Mouse (Mus musculus) thymus, postnatal 36 days (tissue): ENCODE data around the gene Gabrb1.
A peak's percentile ranks its signal among the peaks of the same experiment; 100 is the strongest.

Experiments used
- DNase-seq, 2 experiments: peaks; one replicate each; pipeline ENCODE4 v3.0.0; 2022; ENCODE audit warnings: mixed read lengths in 2 of 2

The Gabrb1 gene

DNA sequence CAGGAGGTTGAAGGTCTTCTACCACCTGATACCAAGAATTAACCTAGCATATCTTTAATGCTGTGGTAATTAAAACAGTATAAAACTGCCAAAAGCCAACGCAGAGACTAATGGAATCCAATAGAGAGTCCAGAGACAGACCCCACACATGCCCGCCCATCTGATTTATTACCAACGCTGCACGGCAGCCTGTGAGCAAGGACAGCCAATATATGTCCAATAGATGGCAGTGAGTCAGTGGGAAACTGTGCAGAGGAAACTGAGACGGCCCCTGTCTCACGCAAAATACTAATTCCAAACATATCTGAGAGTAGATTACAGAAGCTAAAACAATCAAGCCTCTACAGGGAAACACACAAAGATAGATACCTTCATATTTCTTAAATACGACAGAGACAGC is 506.5 kb downstream of the Gabrb1 start:
- DNase-seq = no peak

DNA sequence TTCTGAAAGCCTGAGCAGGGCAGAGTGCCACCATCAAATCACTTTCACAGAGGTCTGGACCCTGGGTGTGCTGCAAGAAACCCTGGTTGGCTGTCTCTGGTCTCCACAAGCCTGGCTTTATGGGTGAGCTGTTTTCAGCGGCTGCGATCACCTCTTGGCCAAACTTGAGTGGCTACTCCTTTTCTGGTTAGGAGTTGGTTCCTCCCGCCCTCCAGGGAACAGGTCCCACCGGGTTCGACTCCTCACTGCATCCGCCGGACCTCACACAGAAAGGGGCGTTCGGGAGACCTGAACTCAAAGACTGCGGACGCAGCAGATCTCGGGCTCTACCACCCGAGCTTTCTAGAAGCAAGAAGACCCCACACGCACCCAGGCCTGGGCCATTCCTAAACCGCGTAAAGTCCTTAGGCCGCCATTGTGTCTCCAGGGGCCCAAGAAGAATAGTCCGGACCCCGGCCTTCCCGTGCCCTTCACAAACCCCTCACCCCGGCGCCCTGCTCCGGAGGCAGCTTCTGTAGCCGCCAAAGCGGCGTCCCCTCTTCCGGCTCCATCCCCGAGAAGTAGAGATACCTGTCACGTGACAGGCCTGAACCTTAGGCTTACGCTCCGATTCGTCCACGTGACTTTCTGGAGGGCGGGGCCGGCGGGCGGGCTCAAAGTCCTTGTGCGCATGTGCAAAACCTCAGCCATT is 509.8 kb downstream of the Gabrb1 start, which contains the start of gene Commd8:
Gene Commd8 (minus strand): TSS at position 596 of the 691 bp plus-strand sequence.
- DNase-seq = peak; percentile 97

DNA sequence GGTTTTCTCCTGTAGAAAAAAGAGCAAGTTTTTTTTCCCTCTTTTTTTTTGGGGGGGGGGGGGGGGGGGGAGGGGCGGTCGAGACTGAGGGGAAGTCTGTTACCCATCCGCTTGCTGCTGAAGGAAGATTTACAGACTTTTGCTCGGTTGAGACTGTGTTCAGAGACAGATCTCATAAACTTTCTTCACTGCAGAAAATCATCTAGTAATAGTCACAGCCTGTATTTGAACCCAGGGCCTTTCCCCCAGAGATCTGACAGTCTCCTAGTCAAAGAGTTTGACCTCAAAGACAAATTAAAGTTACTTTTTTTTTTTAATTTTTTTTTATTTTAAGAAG is 510.3 kb downstream of the Gabrb1 start:
- DNase-seq = no peak

DNA sequence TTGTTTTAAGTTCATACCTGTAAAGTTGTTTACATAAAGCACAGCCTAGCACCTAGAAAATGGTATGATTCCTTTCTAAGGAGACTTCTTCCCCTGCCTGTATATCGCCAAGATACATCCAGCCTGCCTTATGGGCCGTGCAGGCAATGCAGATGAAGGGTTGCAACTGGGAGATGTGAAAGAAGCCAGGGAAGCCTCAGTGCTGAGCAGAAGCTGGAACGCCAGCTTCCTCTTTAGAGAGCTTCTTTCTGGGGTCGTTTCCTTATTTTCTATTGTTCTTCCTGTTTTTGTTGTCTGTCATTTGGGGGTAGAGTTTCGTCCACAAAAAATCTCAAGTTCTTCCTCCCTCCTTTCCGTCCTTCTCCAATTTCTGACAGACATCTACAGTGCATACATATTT is 512.2 kb downstream of the Gabrb1 start:
- DNase-seq = no peak

DNA sequence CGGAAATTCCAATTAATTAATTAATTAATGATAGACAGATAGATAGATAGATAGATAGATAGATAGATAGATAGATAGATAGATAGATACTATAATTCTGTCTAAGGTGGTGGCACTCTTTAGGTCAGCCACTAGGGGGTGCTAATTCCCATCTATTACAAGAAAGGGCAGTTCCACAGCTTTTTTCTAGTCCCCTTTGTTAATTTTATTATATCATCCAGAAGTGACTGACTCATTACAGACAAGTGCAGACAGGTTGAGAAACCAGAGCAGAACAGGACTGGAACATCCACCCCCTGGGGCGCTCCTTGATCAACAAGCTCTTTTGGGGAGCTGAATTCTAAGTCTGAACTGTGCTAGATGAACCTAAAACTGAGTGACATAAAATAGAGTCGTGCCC is 514.8 kb downstream of the Gabrb1 start:
- no peak for DNase-seq

DNA sequence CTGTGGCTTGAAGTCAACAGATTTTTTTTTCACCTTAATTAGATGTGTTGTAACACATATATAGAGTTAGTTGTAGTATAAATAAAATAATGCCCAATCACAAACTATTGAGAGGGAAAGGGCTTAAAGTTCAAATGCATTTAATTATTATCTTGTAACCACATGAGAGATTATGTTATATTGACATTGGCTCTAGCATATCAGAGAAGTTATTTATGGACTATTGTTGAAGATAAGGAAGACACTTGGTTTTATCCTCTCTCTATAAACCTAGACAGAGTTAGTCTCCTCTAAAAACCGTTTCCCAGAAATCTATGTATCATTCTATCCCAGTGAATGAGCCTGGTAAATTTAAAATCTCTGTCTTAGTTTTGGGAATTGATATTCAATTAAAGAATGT is 515.6 kb downstream of the Gabrb1 start:
- DNase-seq = no peak

DNA sequence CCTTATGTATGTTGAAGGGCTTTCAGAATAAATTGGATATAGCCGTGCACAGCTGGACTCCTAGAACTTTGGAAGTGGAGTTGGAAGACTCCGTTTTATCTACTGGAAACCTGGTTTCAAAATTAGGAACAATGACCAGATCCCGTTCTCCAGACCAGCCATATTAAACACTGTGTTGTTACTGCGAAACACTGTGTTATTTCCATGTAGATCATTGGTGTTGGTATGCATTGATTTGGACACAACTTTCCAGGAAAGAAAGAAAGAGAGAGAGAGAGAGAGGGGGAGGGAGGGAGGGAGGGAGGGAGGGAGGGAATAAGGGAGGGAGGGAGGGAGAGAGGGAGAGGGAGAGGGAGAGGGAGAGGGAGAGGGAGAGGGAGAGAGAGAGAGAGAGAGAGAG is 517.1 kb downstream of the Gabrb1 start:
- DNase-seq = no peak

DNA sequence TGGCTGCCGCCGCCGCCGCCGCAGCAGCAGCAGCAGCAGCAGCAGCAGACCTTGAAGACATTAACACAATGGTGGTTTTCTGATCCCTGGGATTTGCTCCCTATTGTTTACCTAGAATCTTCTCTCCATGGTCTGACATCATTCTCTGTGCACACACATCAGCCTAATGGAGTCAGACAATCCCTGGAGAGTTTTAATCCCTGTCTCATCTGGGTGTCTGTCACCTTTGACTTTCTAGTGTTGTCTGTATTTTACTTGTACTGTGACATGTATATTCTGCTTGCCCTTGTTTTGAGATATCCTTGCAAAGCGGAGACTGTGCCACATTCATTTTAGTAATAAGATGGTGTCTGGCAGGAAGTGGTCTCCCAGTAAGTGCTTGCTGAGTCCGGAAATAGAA is 517.6 kb downstream of the Gabrb1 start:
- no peak for DNase-seq

DNA sequence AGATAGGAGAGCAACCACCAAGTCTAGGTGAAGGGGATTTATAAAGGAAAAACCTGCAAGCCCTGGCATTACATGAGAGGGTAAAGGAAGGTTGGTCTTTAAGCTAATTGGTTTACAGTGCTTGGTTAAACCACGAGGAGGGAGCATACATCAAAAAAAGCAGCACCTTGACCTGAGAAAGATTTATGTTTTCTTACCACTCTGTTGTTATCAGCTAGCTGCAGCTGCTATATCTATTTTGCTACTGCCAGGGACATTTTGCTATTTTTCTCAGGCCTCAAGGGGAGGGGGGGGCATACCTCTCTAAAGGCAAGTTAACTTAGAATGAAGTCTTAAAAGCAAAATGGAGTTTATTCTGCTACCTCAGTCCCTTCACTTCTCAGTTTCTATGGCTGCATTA is 523.3 kb downstream of the Gabrb1 start:
- DNase-seq = no peak

DNA sequence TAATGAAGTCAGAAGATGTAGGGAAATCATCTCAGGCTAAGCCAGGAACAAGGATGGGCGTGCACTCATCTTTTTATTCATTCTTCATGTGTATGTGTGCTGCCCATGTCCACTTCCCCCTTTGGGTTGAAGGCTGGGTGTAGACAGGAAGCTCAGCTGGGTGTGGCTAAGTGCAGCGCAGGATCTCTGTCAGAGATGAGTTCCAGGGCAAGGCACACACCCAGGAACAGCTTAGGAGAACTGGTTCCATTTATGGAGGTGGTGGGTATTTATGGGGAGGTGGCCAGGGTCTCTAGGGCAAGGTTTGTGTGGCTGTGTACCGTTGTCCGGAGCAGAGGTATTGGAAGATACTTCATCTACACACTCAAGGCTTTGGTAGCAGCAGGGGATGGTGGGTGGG is 524.9 kb downstream of the Gabrb1 start:
- DNase-seq = peak in 1 of 2 experiments; percentile 39

DNA sequence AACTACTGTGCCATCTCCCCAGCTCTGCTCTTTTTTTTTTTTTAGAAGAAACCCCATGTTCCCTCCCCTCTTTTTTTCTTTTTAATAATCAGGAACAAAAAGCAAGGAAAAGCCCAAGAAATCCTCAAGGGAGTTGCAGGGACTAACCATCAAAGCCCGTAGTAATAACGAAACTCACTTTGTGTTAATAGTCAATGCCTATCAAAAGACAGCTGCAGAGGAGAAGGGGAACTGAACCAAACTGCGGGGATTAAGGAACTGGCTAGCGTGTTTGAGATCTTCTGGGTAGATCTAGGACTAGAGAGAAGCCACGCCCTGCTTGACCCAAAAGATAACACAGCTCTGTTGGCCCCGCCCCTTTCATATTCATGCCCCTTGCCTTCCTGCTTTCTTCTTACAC is 526.0 kb downstream of the Gabrb1 start:
- DNase-seq = no peak

DNA sequence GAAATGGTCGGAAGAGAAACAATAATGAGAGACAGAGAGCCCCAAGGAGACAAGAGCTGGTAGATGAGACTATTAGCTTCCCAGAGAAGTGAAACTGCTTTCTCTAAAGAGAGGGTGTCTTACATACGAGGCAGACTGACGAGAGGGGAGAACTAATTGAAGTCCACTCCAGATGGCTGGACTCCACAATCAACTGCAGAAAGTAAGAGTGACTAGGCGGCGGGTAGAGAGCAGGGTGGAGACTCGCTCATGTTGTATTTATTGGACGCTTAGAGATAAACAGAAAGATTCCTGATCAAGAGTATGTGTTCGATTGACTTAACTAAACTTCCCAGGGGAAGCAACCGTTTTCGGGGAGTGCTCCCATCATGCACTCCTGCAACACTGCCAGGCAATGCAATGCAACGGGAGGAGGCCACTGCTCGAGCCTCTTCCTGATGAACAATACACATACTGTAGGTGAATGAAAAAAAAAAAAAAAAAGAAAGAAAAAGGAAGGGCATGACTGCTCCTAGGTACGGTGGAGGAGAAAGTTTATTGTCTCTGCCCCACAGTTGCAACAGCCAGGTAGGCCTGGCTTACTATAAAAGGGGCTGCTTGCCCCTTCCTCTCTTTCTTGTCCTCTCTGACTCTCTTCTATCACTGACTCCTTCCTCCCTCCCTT is 526.7 kb downstream of the Gabrb1 start:
- no peak for DNase-seq

DNA sequence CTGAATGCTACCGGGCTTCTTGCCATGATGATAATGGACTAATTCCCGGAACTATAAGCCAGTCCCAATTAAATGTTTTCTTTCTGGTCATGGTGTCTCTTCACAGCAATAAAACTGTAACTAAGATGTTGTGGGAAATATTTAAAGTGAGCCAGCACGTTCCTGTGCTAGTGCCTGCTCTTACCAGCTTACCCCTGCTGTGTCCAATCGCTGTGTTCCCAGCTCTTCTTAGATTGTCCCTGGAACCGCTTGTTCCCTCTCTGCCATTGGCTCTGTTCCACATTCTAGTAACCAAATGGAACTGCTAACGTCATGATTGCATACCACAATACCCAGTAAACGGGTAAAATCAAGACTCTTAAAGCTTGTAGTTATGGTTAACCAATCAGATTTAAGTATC is 533.2 kb downstream of the Gabrb1 start:
- DNase-seq = no peak

DNA sequence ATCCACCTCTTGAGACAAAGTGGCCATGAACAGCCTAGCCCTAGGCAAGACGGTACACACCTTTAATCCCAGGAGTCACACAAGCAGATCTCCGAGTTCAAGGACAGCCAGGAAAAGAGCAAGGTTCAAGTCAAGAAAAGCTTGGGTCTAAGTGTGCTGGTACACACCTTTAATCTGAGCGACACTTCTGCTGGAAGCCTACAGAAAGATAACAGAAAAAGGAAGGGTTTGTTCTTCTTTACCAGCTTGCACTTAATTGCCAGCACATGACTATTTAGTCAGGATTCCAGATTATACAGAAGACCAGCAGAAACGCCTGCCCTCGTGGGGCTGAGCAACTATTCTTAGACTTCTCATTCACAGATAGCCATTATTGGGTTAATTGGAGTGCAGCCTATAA is 534.0 kb downstream of the Gabrb1 start:
- DNase-seq = no peak

DNA sequence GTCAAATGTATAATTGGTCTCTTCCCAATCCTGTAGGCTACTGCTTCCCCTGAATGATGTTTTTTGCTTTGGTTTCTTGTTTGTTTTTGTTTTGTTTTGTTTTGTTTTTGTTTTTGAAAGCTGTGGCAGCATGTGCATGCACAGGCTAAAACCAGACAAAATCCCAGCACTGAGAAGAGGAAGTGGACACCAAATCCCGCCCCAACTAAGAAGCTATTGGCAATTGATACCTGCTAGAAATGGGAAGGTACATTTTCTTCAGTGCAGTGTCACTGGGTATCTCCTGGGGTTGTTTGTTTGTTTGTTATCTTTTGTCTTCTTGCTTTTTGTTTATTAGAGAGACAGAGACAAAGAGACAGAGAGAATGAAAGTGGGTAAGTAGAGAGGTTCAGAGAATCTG is 537.5 kb downstream of the Gabrb1 start:
- DNase-seq = no peak
